Mouse (Mus musculus) limb, embryonic 14.5 days (tissue): ENCODE results near the gene Unc79. TPM values are rescaled to one million over a fixed set of nuclear protein-coding genes. Genes with fewer than 3 reads are reported as not detected.

Experiments
- ATAC-seq: fragments of 200-750 bp; cut with Nextera tagmentation; 2 replicates; pipeline ENCODE4 v1.8.0; 2017; ENCODE audit warnings: low read depth, moderate number of reproducible peaks, moderate TSS enrichment; ENCODE audit not compliant: low FRiP score
- DNase-seq: peaks from one replicate; pipeline ENCODE4 v3.0.0-alpha.2; 2015; ENCODE audit warnings: low spot score
- H3K27ac ChIP-seq: fragments of 300-500 bp; sonication (generic); replicated peaks from 2 replicates; pipeline ENCODE4 v1.5.1; 2014; ENCODE audit warnings: low read depth, mild to moderate bottlenecking, low read length, moderate library complexity, mixed read lengths
- H3K27me3 ChIP-seq: fragments of 300-500 bp; sonication (generic); 2 replicates; pipeline ENCODE4 v1.6.1; 2014; ENCODE audit warnings: low read length, mixed read lengths; ENCODE audit not compliant: control insufficient read depth, insufficient read depth
- H3K36me3 ChIP-seq: fragments of 300-500 bp; sonication (generic); 2 replicates; pipeline ENCODE4 v1.6.1; 2014; ENCODE audit warnings: mild to moderate bottlenecking, low read length, moderate library complexity, mixed read lengths; ENCODE audit not compliant: control insufficient read depth, insufficient read depth
- H3K4me1 ChIP-seq: fragments of 300-500 bp; sonication (generic); 2 replicates; pipeline ENCODE4 v1.6.1; 2014; ENCODE audit warnings: antibody characterized with exemption, low read length, mixed read lengths; ENCODE audit not compliant: control insufficient read depth, insufficient read depth
- H3K4me2 ChIP-seq: fragments of 300-500 bp; sonication (generic); replicated peaks from 2 replicates; pipeline ENCODE4 v1.6.1; 2014; ENCODE audit warnings: low read depth, mild to moderate bottlenecking, low read length, moderate library complexity; ENCODE audit not compliant: severe bottlenecking
- H3K4me3 ChIP-seq: fragments of 300-500 bp; sonication (generic); replicated peaks from 2 replicates; pipeline ENCODE4 v1.5.1; 2014; ENCODE audit warnings: low read length
- H3K9ac ChIP-seq: fragments of 300-500 bp; sonication (generic); 2 replicates; pipeline ENCODE4 v1.6.1; 2014; ENCODE audit warnings: mild to moderate bottlenecking, low read depth, low read length, moderate library complexity; ENCODE audit not compliant: severe bottlenecking
- H3K9me3 ChIP-seq: fragments of 300-500 bp; sonication (generic); 2 replicates; pipeline ENCODE4 v1.6.1; 2016; ENCODE audit warnings: low read length; ENCODE audit not compliant: control insufficient read depth
- POLR2A ChIP-seq: fragments of 200-500 bp; IDR thresholded peaks from 2 replicates; pipeline ENCODE4 v1.8.0; 2012; ENCODE audit warnings: inconsistent platforms, mild to moderate bottlenecking, moderate library complexity, borderline replicate concordance; ENCODE audit not compliant: insufficient read depth, insufficient read length; ENCODE audit errors: extremely low read depth
- WGBS: fragments of 180-500 bp; shearing (Covaris S2); extraction: QIAGEN DNeasy Blood & Tissue Kit; methylation state at CpG from one replicate; pipeline ENCODE4 v1.1.7; 2014; 5-methylcytosine and 5-hydroxymethylcytosine counted together
- polyA plus RNA-seq, 2 experiments: library from polyadenylated mRNA; depleted of rRNA in 1 of 2; stranded (reverse) in 1 of 2; unstranded in 1 of 2; fragments of >200 nt; fragmentation: Nextera tagmentation in 1 of 2; extraction: Ambion mirVana in 1 of 2; gene quantifications; 2 replicates each; pipeline versions ENCODE4 v1.2.1 to v1.2.3; 2012 to 2014

Gene Unc79
- polyA plus RNA-seq, 2 experiments = 0.04 to 0.45 TPM

DNA sequence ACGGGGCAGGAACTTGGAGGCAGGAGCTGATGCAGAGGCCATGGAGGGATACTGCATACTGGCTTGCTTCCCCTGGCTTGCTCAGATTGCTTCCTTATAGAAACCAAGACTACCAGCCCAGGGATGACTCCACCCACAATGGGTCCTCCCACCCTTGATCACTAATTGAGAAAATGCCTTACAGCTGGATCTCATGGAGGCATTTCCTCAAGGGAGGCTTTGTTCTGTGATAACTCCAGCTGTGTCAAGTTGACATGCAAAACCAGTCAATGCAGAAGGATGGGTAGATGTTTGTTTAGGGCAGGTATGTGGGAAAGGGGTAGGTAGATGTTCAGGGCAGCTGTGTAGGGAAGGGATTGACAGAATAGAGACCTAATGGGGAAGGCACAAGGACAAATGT lies 18.3 kb upstream of the Unc79 start:
- 57% methylated on average over 1 of the region's 1 CpGs for WGBS
- no peaks in the 10 kb centered on the region for H3K4me1 ChIP-seq
- DNase-seq (no peak), ATAC-seq (no peak)
- no peak overlapping the region for H3K4me2 ChIP-seq
- H3K27me3 ChIP-seq = no peaks in the 10 kb centered on the region
- H3K27ac ChIP-seq = no peak overlapping the region
- no peak overlapping the region for H3K9ac ChIP-seq
- no peak overlapping the region for H3K4me3 ChIP-seq
- H3K9me3 ChIP-seq = no peaks in the 10 kb centered on the region
- no peaks in the 10 kb centered on the region for H3K36me3 ChIP-seq
- TF ChIP-seq POLR2A = no peak

GRCm38 (mm10) chr12:102930789-102931188 lies 17.9 kb upstream of the Unc79 start:
- H3K27ac ChIP-seq = no peak overlapping the region
- H3K36me3 ChIP-seq = no peaks in the 10 kb centered on the region
- H3K9ac ChIP-seq = no peak overlapping the region
- no peak overlapping the region for H3K4me2 ChIP-seq
- no peak for DNase-seq
- no peaks in the 10 kb centered on the region for H3K27me3 ChIP-seq
- H3K4me1 ChIP-seq = no peaks in the 10 kb centered on the region
- no peaks in the 10 kb centered on the region for H3K9me3 ChIP-seq
- no peak for TF ChIP-seq POLR2A
- H3K4me3 ChIP-seq = no peak overlapping the region
- ATAC-seq = no peak
- 84% methylated on average over 7 of the region's 7 CpGs for WGBS

GRCm38 (mm10) chr12:102935892-102936291 lies 12.8 kb upstream of the Unc79 start:
- Histone ChIP-seq H3K4me2 (no peak overlapping the region), H3K4me1 (no peaks in the 10 kb centered on the region), H3K36me3 (no peaks in the 10 kb centered on the region), H3K27ac (no peak overlapping the region), H3K9ac (no peak overlapping the region), H3K4me3 (no peak overlapping the region), H3K9me3 (no peaks in the 10 kb centered on the region), H3K27me3 (no peaks in the 10 kb centered on the region)
- DNase-seq = no peak
- 60% methylated on average over 1 of the region's 1 CpGs for WGBS
- no peak for ATAC-seq
- TF ChIP-seq POLR2A = no peak

GRCm38 (mm10) chr12:102945571-102945970 lies 3.1 kb upstream of the Unc79 start:
- DNase-seq (no peak), ATAC-seq (no peak)
- Histone ChIP-seq H3K4me1 (peaks cover 7% of the 10 kb centered on the region; the same call in 1 of the 2 replicates), H3K9ac (no peak overlapping the region), H3K27ac (no peak overlapping the region), H3K4me3 (no peak overlapping the region), H3K36me3 (no peaks in the 10 kb centered on the region), H3K4me2 (no peak overlapping the region), H3K27me3 (peaks cover 31% of the 10 kb centered on the region), H3K9me3 (no peaks in the 10 kb centered on the region)
- 95% methylated on average over 1 of the region's 1 CpGs for WGBS
- no peak for TF ChIP-seq POLR2A

DNA sequence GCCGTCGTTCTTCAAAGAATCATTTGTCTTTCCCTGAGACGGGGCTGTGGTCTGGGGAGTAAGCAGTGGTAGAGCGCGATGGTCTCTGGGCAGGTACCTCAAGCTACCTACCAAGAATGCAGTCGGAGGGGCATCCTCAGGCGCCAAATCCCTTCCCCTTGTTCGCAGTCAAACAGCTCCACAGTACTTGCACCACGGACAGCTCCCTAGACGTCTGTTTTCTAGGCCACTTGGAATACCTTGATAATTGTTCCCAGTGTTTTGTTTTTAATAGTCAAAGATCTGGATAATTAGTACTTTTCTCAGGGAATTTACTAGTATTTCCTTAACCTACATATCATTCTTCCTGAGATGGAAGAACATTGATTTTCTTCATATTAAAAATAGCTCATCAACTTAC lies 833 bp upstream of the Unc79 start:
- WGBS = 25% methylated on average over 10 of the region's 10 CpGs
- Histone ChIP-seq H3K4me1 (peaks cover 7% of the 10 kb centered on the region; the same call in 1 of the 2 replicates), H3K4me2 (no peak overlapping the region), H3K9ac (no peak overlapping the region), H3K4me3 (no peak overlapping the region), H3K36me3 (no peaks in the 10 kb centered on the region), H3K27ac (no peak overlapping the region), H3K27me3 (peaks cover 31% of the 10 kb centered on the region), H3K9me3 (no peaks in the 10 kb centered on the region)
- DNase-seq = peak; percentile 38
- no peak for TF ChIP-seq POLR2A
- ATAC-seq = no peak

DNA sequence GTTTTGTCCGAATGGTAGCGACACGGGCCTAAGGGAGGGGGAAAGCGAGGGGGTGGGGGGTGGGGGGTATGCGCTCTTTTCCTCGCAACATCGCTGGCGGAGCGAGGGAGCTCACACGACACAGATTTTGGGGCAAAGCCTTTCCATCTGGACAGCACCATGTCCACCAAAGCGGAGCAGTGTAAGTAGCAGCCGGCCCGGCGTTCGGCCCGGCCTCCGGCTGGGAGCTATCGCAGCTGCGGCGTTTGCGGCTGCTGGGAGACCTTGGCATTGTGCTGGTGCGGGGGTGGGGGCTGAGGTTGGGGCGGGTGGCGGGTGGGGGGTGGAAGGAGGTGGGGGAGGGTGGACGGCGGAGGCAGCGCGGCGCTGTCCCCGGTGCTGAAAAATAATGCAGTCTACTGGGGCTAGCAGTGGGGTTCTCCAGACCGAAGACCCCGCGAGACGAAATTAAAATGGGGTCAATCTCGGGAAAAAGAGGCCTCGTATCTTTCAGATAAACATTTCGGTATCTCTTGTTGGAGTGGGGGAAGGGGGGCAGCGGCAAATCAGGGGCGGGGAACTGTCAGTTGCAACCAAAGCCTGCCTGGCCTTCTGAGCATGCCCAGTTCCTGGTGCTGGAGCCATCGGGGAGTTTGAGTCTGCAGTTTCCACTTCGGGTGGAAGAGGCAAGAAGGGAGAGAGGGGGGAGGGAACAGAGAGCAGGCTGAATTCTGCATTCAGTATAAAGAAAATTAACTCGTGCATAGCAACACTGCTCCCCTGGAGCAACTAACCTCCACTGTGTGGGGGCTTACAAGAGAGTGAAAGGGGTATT lies 943 bp downstream of the Unc79 start:
- H3K27me3 ChIP-seq = peaks cover 31% of the 10 kb centered on the region
- no peaks in the 10 kb centered on the region for H3K36me3 ChIP-seq
- peak overlapping the region; percentile 84 for H3K4me2 ChIP-seq
- WGBS = under 1% methylated on average over 40 of the region's 42 CpGs
- H3K27ac ChIP-seq = no peak overlapping the region
- no peak overlapping the region for H3K9ac ChIP-seq
- H3K4me1 ChIP-seq = peaks cover 7% of the 10 kb centered on the region; the same call in 1 of the 2 replicates
- TF ChIP-seq POLR2A = no peak
- no peaks in the 10 kb centered on the region for H3K9me3 ChIP-seq
- peak; percentile 81 for ATAC-seq
- peak; percentile 73 for DNase-seq
- H3K4me3 ChIP-seq = peak overlapping the region; percentile 43
